Mouse (Mus musculus): ENCODE results near the gene Bcas3.

DNA sequence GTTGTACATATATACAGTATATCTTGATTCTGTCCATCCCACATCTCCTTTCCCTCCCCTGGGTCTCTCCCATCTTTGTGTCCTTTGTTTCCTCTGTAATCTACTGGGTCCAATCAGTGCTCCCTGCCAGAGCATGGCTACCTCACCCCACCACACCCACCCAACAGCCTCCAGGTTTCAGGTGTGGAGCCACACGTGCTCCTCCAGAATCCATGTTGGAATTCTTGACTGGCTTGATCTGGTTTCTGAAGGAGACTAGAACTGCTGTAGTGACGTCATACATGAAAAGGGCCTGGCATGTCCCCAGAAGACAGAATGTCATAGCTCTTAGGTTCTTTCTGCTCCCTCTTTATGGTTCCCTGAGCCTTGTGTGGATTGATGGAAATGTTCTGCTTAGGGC lies 395.9 kb downstream of the Bcas3 start:
- no peak for TF ChIP-seq POLR2A (IDR thresholded peaks at IDR 0.05; ENCODE audit: borderline replicate concordance, low read depth, low read length)
- TF ChIP-seq CTCF (IDR thresholded peaks at IDR 0.05; ENCODE audit: low read depth, low read length) = no peak
